Mouse (Mus musculus) kidney, embryonic 16.5 days (tissue): ENCODE results near the gene Kctd6. TPM values are rescaled to one million over a fixed set of nuclear protein-coding genes. Genes with fewer than 3 reads are reported as not detected.

Experiments
- ATAC-seq: fragments of 200-750 bp; cut with Nextera tagmentation; 2 replicates; pipeline ENCODE4 v1.8.0; 2017; ENCODE audit warnings: moderate TSS enrichment; ENCODE audit not compliant: low FRiP score, low TSS enrichment
- H3K27ac ChIP-seq: fragments of 300-500 bp; sonication (generic); 2 replicates; pipeline ENCODE4 v1.5.1; 2014; ENCODE audit warnings: low read length
- H3K27me3 ChIP-seq: fragments of 300-500 bp; sonication (generic); 2 replicates; pipeline ENCODE4 v1.6.1; 2014; ENCODE audit warnings: low read length, control low read depth, mixed read lengths; ENCODE audit not compliant: insufficient read depth
- H3K36me3 ChIP-seq: fragments of 300-500 bp; sonication (generic); 2 replicates; pipeline ENCODE4 v1.6.1; 2014; ENCODE audit warnings: low read length, control low read depth, mixed read lengths; ENCODE audit not compliant: insufficient read depth
- H3K4me1 ChIP-seq: fragments of 300-500 bp; sonication (generic); 2 replicates; pipeline ENCODE4 v1.6.1; 2014; ENCODE audit warnings: low read length, control low read depth, mixed read lengths; ENCODE audit not compliant: insufficient read depth
- H3K4me2 ChIP-seq: fragments of 300-500 bp; sonication (generic); replicated peaks from 2 replicates; pipeline ENCODE4 v1.6.1; 2014; ENCODE audit warnings: low read depth, low read length
- H3K4me3 ChIP-seq: fragments of 300-500 bp; sonication (generic); 2 replicates; pipeline ENCODE4 v1.5.1; 2014; ENCODE audit warnings: mild to moderate bottlenecking, low read length
- H3K9ac ChIP-seq: fragments of 300-500 bp; sonication (generic); replicated peaks from 2 replicates; pipeline ENCODE4 v1.6.1; 2014; ENCODE audit warnings: low read length
- H3K9me3 ChIP-seq: fragments of 300-500 bp; sonication (generic); 2 replicates; pipeline ENCODE4 v1.6.1; 2016; ENCODE audit warnings: low read length, control low read depth
- WGBS: fragments of 180-500 bp; shearing (Covaris S2); extraction: QIAGEN DNeasy Blood & Tissue Kit; methylation state at CpG from one replicate; pipeline ENCODE4 v1.1.7; 2014; 5-methylcytosine and 5-hydroxymethylcytosine counted together
- polyA plus RNA-seq: library from polyadenylated mRNA; unstranded; fragments of >200 nt; fragmentation: Nextera tagmentation; extraction: Ambion mirVana; gene quantifications from 2 replicates; pipeline ENCODE4 v1.2.1, GENCODE M21; 2015

Gene Kctd6
- polyA plus RNA-seq, 1 experiment from 2014 or later = 3.3 TPM

- H3K27ac ChIP-seq = no peak overlapping the region
- WGBS = 80% methylated on average over 5 of the region's 5 CpGs
- H3K9ac ChIP-seq = no peak overlapping the region
- no peaks in the 10 kb centered on the region for H3K36me3 ChIP-seq
- H3K4me2 ChIP-seq = no peak overlapping the region
- H3K4me3 ChIP-seq = no peak overlapping the region
- H3K27me3 ChIP-seq = no peaks in the 10 kb centered on the region
- no peak for ATAC-seq
- H3K9me3 ChIP-seq = no peaks in the 10 kb centered on the region
- no peaks in the 10 kb centered on the region for H3K4me1 ChIP-seq
These were observed 30.3 kb downstream of the Kctd6 start for GRCm38 (mm10) chr14:8244211-8244611.

GRCm38 (mm10) chr14:8246878-8247277 is 32.9 kb downstream of the Kctd6 start:
- no peak overlapping the region for H3K4me3 ChIP-seq
- H3K27ac ChIP-seq = no peak overlapping the region
- no peaks in the 10 kb centered on the region for H3K27me3 ChIP-seq
- H3K9me3 ChIP-seq = no peaks in the 10 kb centered on the region
- no peak overlapping the region for H3K4me2 ChIP-seq
- no peaks in the 10 kb centered on the region for H3K4me1 ChIP-seq
- WGBS = 89% methylated on average over 8 of the region's 8 CpGs
- no peak overlapping the region for H3K9ac ChIP-seq
- H3K36me3 ChIP-seq = no peaks in the 10 kb centered on the region
- ATAC-seq = no peak

- no peak for ATAC-seq
- no peak overlapping the region for H3K4me2 ChIP-seq
- no peaks in the 10 kb centered on the region for H3K36me3 ChIP-seq
- H3K4me1 ChIP-seq = no peaks in the 10 kb centered on the region
- H3K27me3 ChIP-seq = no peaks in the 10 kb centered on the region
- H3K27ac ChIP-seq = no peak overlapping the region
- H3K9me3 ChIP-seq = no peaks in the 10 kb centered on the region
- no peak overlapping the region for H3K4me3 ChIP-seq
- no peak overlapping the region for H3K9ac ChIP-seq
- WGBS = 87% methylated on average over 1 of the region's 1 CpGs
These were observed 35.3 kb downstream of the Kctd6 start for GRCm38 (mm10) chr14:8249206-8249605.

GRCm38 (mm10) chr14:8250141-8250871 is 36.4 kb downstream of the Kctd6 start:
- H3K4me1 ChIP-seq = no peaks in the 10 kb centered on the region
- no peak overlapping the region for H3K4me3 ChIP-seq
- no peak for ATAC-seq
- WGBS = 58% methylated on average over 9 of the region's 9 CpGs
- H3K4me2 ChIP-seq = no peak overlapping the region
- H3K36me3 ChIP-seq = no peaks in the 10 kb centered on the region
- no peaks in the 10 kb centered on the region for H3K9me3 ChIP-seq
- no peak overlapping the region for H3K9ac ChIP-seq
- H3K27me3 ChIP-seq = no peaks in the 10 kb centered on the region
- no peak overlapping the region for H3K27ac ChIP-seq

GRCm38 (mm10) chr14:8251330-8251885 is 37.5 kb downstream of the Kctd6 start:
- Histone ChIP-seq H3K27ac (no peak overlapping the region), H3K9me3 (no peaks in the 10 kb centered on the region), H3K36me3 (no peaks in the 10 kb centered on the region), H3K4me2 (no peak overlapping the region), H3K27me3 (no peaks in the 10 kb centered on the region), H3K4me3 (no peak overlapping the region), H3K4me1 (no peaks in the 10 kb centered on the region), H3K9ac (no peak overlapping the region)
- WGBS = 95% methylated on average over 8 of the region's 8 CpGs
- ATAC-seq = no peak

GRCm38 (mm10) chr14:8255076-8255729 is 41.3 kb downstream of the Kctd6 start:
- ATAC-seq = peak; percentile 57; the same call in 1 of the 2 replicates
- 76% methylated on average over 7 of the region's 7 CpGs for WGBS
- H3K27me3 ChIP-seq = no peaks in the 10 kb centered on the region
- no peak overlapping the region for H3K4me3 ChIP-seq
- no peak overlapping the region for H3K27ac ChIP-seq
- no peaks in the 10 kb centered on the region for H3K9me3 ChIP-seq
- no peak overlapping the region for H3K4me2 ChIP-seq
- H3K9ac ChIP-seq = no peak overlapping the region
- no peaks in the 10 kb centered on the region for H3K36me3 ChIP-seq
- no peaks in the 10 kb centered on the region for H3K4me1 ChIP-seq

GRCm38 (mm10) chr14:8256072-8256471 is 42.1 kb downstream of the Kctd6 start:
- no peaks in the 10 kb centered on the region for H3K36me3 ChIP-seq
- no peak overlapping the region for H3K4me2 ChIP-seq
- no peaks in the 10 kb centered on the region for H3K4me1 ChIP-seq
- no peak overlapping the region for H3K4me3 ChIP-seq
- H3K27ac ChIP-seq = no peak overlapping the region
- 61% methylated on average over 6 of the region's 6 CpGs for WGBS
- H3K9ac ChIP-seq = no peak overlapping the region
- no peak for ATAC-seq
- no peaks in the 10 kb centered on the region for H3K9me3 ChIP-seq
- H3K27me3 ChIP-seq = no peaks in the 10 kb centered on the region

- H3K27ac ChIP-seq = no peak overlapping the region
- H3K9ac ChIP-seq = no peak overlapping the region
- H3K4me2 ChIP-seq = no peak overlapping the region
- ATAC-seq = no peak
- no peak overlapping the region for H3K4me3 ChIP-seq
- no peaks in the 10 kb centered on the region for H3K4me1 ChIP-seq
- H3K27me3 ChIP-seq = no peaks in the 10 kb centered on the region
- no peaks in the 10 kb centered on the region for H3K9me3 ChIP-seq
- WGBS = 56% methylated on average over 5 of the region's 5 CpGs
- no peaks in the 10 kb centered on the region for H3K36me3 ChIP-seq
These were observed 42.9 kb downstream of the Kctd6 start for GRCm38 (mm10) chr14:8256881-8257280.

GRCm38 (mm10) chr14:8257521-8258334 is 43.8 kb downstream of the Kctd6 start:
- no peaks in the 10 kb centered on the region for H3K4me1 ChIP-seq
- H3K27me3 ChIP-seq = no peaks in the 10 kb centered on the region
- H3K4me2 ChIP-seq = no peak overlapping the region
- no peak overlapping the region for H3K4me3 ChIP-seq
- H3K9ac ChIP-seq = no peak overlapping the region; the same call in 1 of the 2 replicates
- no peaks in the 10 kb centered on the region for H3K9me3 ChIP-seq
- ATAC-seq = no peak
- 49% methylated on average over 7 of the region's 7 CpGs for WGBS
- no peak overlapping the region for H3K27ac ChIP-seq
- H3K36me3 ChIP-seq = no peaks in the 10 kb centered on the region
